In genomic region chr19:39652381-39652780, GRCm38 (mm10) we compare ENCODE assay signal across 27 mouse cellular contexts. TPM values are rescaled to one million over a fixed set of nuclear protein-coding genes. Genes with fewer than 3 reads are reported as not detected.
"Had no signal": no experiment of that assay in that cellular context is flagged by ENCODE, and none has a peak within 500 bp of the region (broad histone marks: within the 10 kb centered on the region; RNA-seq: fewer than 3 reads in every experiment).

No protein-coding gene starts in this region.

- DNase-seq: heart, postnatal 10 days; heart, postnatal 14 days; heart, postnatal 36 days; heart, postnatal 4 days; kidney, adult 11 months; kidney, adult 18-20 months; kidney, adult 2 months; kidney, adult 8-10 months; kidney, adult 9 months; kidney, postnatal 10 days; kidney, postnatal 14 days; kidney, postnatal 25 days; kidney, postnatal 36 days; kidney, postnatal 4 days; layer of hippocampus, adult 9-11 months; layer of hippocampus, postnatal 36 days had no signal

RNA-seq across cellular contexts. Expression of gene Cyp2c67, which starts 3.5 kb away (rescaled TPM):
- total RNA-seq: heart, postnatal 10 days; heart, postnatal 14 days; heart, postnatal 25 days; heart, postnatal 36 days; heart, postnatal 4 days; hematopoietic stem cell, adult 5-6 weeks; hindbrain, postnatal 0 days; layer of hippocampus, adult 18-20 months; layer of hippocampus, adult 2 months; layer of hippocampus, adult 8-10 months; layer of hippocampus, postnatal 10 days; layer of hippocampus, postnatal 14 days; layer of hippocampus, postnatal 25 days; layer of hippocampus, postnatal 36 days; left cerebral cortex, adult 18-20 months; left cerebral cortex, adult 2 months had no signal
